Comparison of ENCODE assay signal across 23 mouse cellular contexts in genomic region chr1:128235181-128235580, GRCm38 (mm10).
"Had no signal": no experiment of that assay in that cellular context is flagged by ENCODE, and none has a peak within 500 bp of the region (broad histone marks: within the 10 kb centered on the region; RNA-seq: fewer than 3 reads in every experiment).

No protein-coding gene starts in this region.

- H3K4me3 ChIP-seq: heart, embryonic 13.5 days; heart, embryonic 15.5 days; hindbrain, embryonic 13.5 days; hindbrain, embryonic 15.5 days; kidney, embryonic 15.5 days; limb, embryonic 13.5 days; limb, embryonic 15.5 days; liver, embryonic 12.5 days had no signal

- H3K4me2 ChIP-seq: heart, embryonic 11.5 days; heart, embryonic 13.5 days; heart, embryonic 15.5 days; hindbrain, embryonic 13.5 days; hindbrain, embryonic 15.5 days; kidney, embryonic 15.5 days; limb, embryonic 13.5 days; limb, embryonic 15.5 days; liver, embryonic 12.5 days had no signal

- H3K9ac ChIP-seq: forebrain, postnatal 0 days; heart, embryonic 13.5 days; heart, embryonic 15.5 days; hindbrain, embryonic 13.5 days; hindbrain, embryonic 15.5 days; kidney, embryonic 15.5 days; limb, embryonic 13.5 days; limb, embryonic 15.5 days; liver, embryonic 12.5 days; liver, embryonic 14.5 days had no signal

- ATAC-seq: forebrain, postnatal 0 days; hindbrain, postnatal 0 days; intestine, embryonic 16.5 days; liver, embryonic 12.5 days had no signal

- H3K27ac ChIP-seq: heart, embryonic 13.5 days; heart, embryonic 15.5 days; hindbrain, embryonic 13.5 days; hindbrain, embryonic 15.5 days; hindbrain, postnatal 0 days; kidney, embryonic 15.5 days; limb, embryonic 13.5 days; limb, embryonic 15.5 days; liver, embryonic 12.5 days; liver, embryonic 14.5 days had no signal

- H3K9me3 ChIP-seq: heart, embryonic 13.5 days; heart, embryonic 15.5 days; hindbrain, embryonic 13.5 days; hindbrain, embryonic 15.5 days; kidney, embryonic 15.5 days; limb, embryonic 13.5 days; limb, embryonic 15.5 days; liver, embryonic 12.5 days had no signal

- DNase-seq: forebrain, postnatal 0 days; gastrocnemius, postnatal 14 days; gastrocnemius, postnatal 36 days; heart, adult 18-20 months; heart, postnatal 14 days; heart, postnatal 36 days; kidney, adult 11 months; kidney, postnatal 10 days; layer of hippocampus, adult 9-11 months; layer of hippocampus, postnatal 36 days; left cerebral cortex, postnatal 4 days had no signal

- H3K27me3 ChIP-seq: heart, embryonic 13.5 days; heart, embryonic 15.5 days; hindbrain, embryonic 13.5 days; hindbrain, embryonic 15.5 days; kidney, embryonic 15.5 days; limb, embryonic 13.5 days; limb, embryonic 15.5 days; liver, embryonic 12.5 days had no signal

- H3K4me1 ChIP-seq: heart, embryonic 13.5 days; heart, embryonic 15.5 days; hindbrain, embryonic 13.5 days; hindbrain, embryonic 15.5 days; kidney, embryonic 15.5 days; limb, embryonic 13.5 days; limb, embryonic 15.5 days; liver, embryonic 12.5 days had no signal
